Mouse (Mus musculus): Measurements from ENCODE around the gene Ndnf. TPM values are rescaled to one million over a fixed set of nuclear protein-coding genes. Genes with fewer than 3 reads are reported as not detected.

Ndnf gene
- polyA plus RNA-seq, 1 experiment from 2014 or later: 0.01 TPM

- Histone ChIP-seq H3K9me3 (ENCODE audit: low read length) (no peaks in the 10 kb centered on the region), H3K9ac (replicated peaks) (no peak overlapping the region), H3K27ac (ENCODE audit: low read depth) (no peak overlapping the region), H3K4me2 (ENCODE audit: low read depth, low read length) (no peak overlapping the region), H3K27me3 (ENCODE audit: insufficient read depth, low read length) (no peaks in the 10 kb centered on the region), H3K4me1 (ENCODE audit: insufficient read depth) (no peaks in the 10 kb centered on the region), H3K4me3 (ENCODE audit: low read depth, low read length) (no peak overlapping the region), H3K36me3 (replicated peaks; ENCODE audit: insufficient read depth, low read length) (no peaks in the 10 kb centered on the region)
- TF ChIP-seq EP300 (IDR thresholded peaks at IDR 0.05; ENCODE audit: low read depth) (no peak), CTCF (IDR thresholded peaks at IDR 0.05; ENCODE audit: low read depth) (no peak)
- WGBS (ENCODE audit: insufficient replicate concordance): 69% methylated on average over 3 of the region's 3 CpGs
- DNase-seq (no peak), ATAC-seq (no peak)
Observed at GRCm38 (mm10) chr6:65728261-65728660, 56.9 kb downstream of the Ndnf start.

GRCm38 (mm10) chr6:65739442-65739841 is 68.1 kb downstream of the Ndnf start:
- Histone ChIP-seq H3K4me1 (ENCODE audit: insufficient read depth) (no peaks in the 10 kb centered on the region), H3K9ac (replicated peaks) (no peak overlapping the region), H3K4me3 (ENCODE audit: low read depth, low read length) (no peak overlapping the region), H3K4me2 (ENCODE audit: low read depth, low read length) (no peak overlapping the region), H3K27ac (ENCODE audit: low read depth) (no peak overlapping the region), H3K36me3 (replicated peaks; ENCODE audit: insufficient read depth, low read length) (no peaks in the 10 kb centered on the region), H3K27me3 (ENCODE audit: insufficient read depth, low read length) (no peaks in the 10 kb centered on the region), H3K9me3 (ENCODE audit: low read length) (no peaks in the 10 kb centered on the region)
- DNase-seq (no peak), ATAC-seq (no peak)
- TF ChIP-seq EP300 (IDR thresholded peaks at IDR 0.05; ENCODE audit: low read depth) (no peak), CTCF (IDR thresholded peaks at IDR 0.05; ENCODE audit: low read depth) (no peak)
- WGBS (ENCODE audit: insufficient replicate concordance): 41% methylated on average over 6 of the region's 8 CpGs

GRCm38 (mm10) chr6:65743144-65743870 is 71.9 kb downstream of the Ndnf start:
- no peaks in the 10 kb centered on the region for H3K9me3 ChIP-seq (ENCODE audit: low read length)
- H3K27ac ChIP-seq (ENCODE audit: low read depth): no peak overlapping the region
- H3K36me3 ChIP-seq (replicated peaks; ENCODE audit: insufficient read depth, low read length): no peaks in the 10 kb centered on the region
- H3K27me3 ChIP-seq (ENCODE audit: insufficient read depth, low read length): no peaks in the 10 kb centered on the region
- TF ChIP-seq CTCF (IDR thresholded peaks at IDR 0.05; ENCODE audit: low read depth) (no peak), EP300 (IDR thresholded peaks at IDR 0.05; ENCODE audit: low read depth) (no peak)
- no peak overlapping the region for H3K4me3 ChIP-seq (ENCODE audit: low read depth, low read length)
- H3K9ac ChIP-seq (replicated peaks): no peak overlapping the region
- no peak for DNase-seq
- no peaks in the 10 kb centered on the region for H3K4me1 ChIP-seq (ENCODE audit: insufficient read depth)
- ATAC-seq: no peak
- WGBS (ENCODE audit: insufficient replicate concordance): 62% methylated on average over 1 of the region's 1 CpGs
- no peak overlapping the region for H3K4me2 ChIP-seq (ENCODE audit: low read depth, low read length)

- no peak overlapping the region for H3K27ac ChIP-seq (ENCODE audit: low read depth)
- ATAC-seq: no peak
Observed at GRCm38 (mm10) chr6:65743871-65744202, 72.4 kb downstream of the Ndnf start.

GRCm38 (mm10) chr6:65758214-65758613 is 86.8 kb downstream of the Ndnf start:
- Histone ChIP-seq H3K36me3 (replicated peaks; ENCODE audit: insufficient read depth, low read length) (no peaks in the 10 kb centered on the region), H3K27ac (ENCODE audit: low read depth) (no peak overlapping the region), H3K4me1 (ENCODE audit: insufficient read depth) (no peaks in the 10 kb centered on the region), H3K9ac (replicated peaks) (no peak overlapping the region), H3K9me3 (ENCODE audit: low read length) (no peaks in the 10 kb centered on the region), H3K27me3 (ENCODE audit: insufficient read depth, low read length) (no peaks in the 10 kb centered on the region), H3K4me2 (ENCODE audit: low read depth, low read length) (no peak overlapping the region), H3K4me3 (ENCODE audit: low read depth, low read length) (no peak overlapping the region)
- WGBS (ENCODE audit: insufficient replicate concordance): 76% methylated on average over 7 of the region's 7 CpGs
- TF ChIP-seq CTCF (IDR thresholded peaks at IDR 0.05; ENCODE audit: low read depth): no peak
- no peak for TF ChIP-seq EP300 (IDR thresholded peaks at IDR 0.05; ENCODE audit: low read depth)
- DNase-seq: no peak
- ATAC-seq: no peak

More at GRCm38 (mm10) chr6:65743871-65744202, 72.4 kb downstream of the Ndnf start:
- H3K4me2 ChIP-seq (ENCODE audit: low read depth, low read length): no peak overlapping the region
- H3K9me3 ChIP-seq (ENCODE audit: low read length): no peaks in the 10 kb centered on the region
- no peak overlapping the region for H3K9ac ChIP-seq (replicated peaks)
- TF ChIP-seq EP300 (IDR thresholded peaks at IDR 0.05; ENCODE audit: low read depth): no peak
- no peak for TF ChIP-seq CTCF (IDR thresholded peaks at IDR 0.05; ENCODE audit: low read depth)
- no peaks in the 10 kb centered on the region for H3K27me3 ChIP-seq (ENCODE audit: insufficient read depth, low read length)
- no peak overlapping the region for H3K4me3 ChIP-seq (ENCODE audit: low read depth, low read length)
- H3K36me3 ChIP-seq (replicated peaks; ENCODE audit: insufficient read depth, low read length): no peaks in the 10 kb centered on the region
- no peak for DNase-seq
- H3K4me1 ChIP-seq (ENCODE audit: insufficient read depth): no peaks in the 10 kb centered on the region

GRCm38 (mm10) chr6:65759174-65759573 is 87.8 kb downstream of the Ndnf start:
- Histone ChIP-seq H3K36me3 (replicated peaks; ENCODE audit: insufficient read depth, low read length) (no peaks in the 10 kb centered on the region), H3K9ac (replicated peaks) (no peak overlapping the region), H3K4me1 (ENCODE audit: insufficient read depth) (no peaks in the 10 kb centered on the region), H3K27me3 (ENCODE audit: insufficient read depth, low read length) (no peaks in the 10 kb centered on the region), H3K27ac (ENCODE audit: low read depth) (no peak overlapping the region), H3K4me3 (ENCODE audit: low read depth, low read length) (no peak overlapping the region), H3K4me2 (ENCODE audit: low read depth, low read length) (no peak overlapping the region), H3K9me3 (ENCODE audit: low read length) (no peaks in the 10 kb centered on the region)
- 79% methylated on average over 5 of the region's 5 CpGs for WGBS (ENCODE audit: insufficient replicate concordance)
- no peak for ATAC-seq
- no peak for DNase-seq
- TF ChIP-seq CTCF (IDR thresholded peaks at IDR 0.05; ENCODE audit: low read depth) (no peak), EP300 (IDR thresholded peaks at IDR 0.05; ENCODE audit: low read depth) (no peak)
